Mouse (Mus musculus) CH12.LX (cell line): Measurements from ENCODE around the gene Vhl. TPM values are rescaled to one million over a fixed set of nuclear protein-coding genes. Genes with fewer than 3 reads are reported as not detected.

Experiments used
- DNase-seq: peaks from one replicate; pipeline ENCODE4 v3.0.0-alpha.2; 2013; ENCODE audit errors: extremely low read depth
- H3K27ac ChIP-seq: 2 replicates; pipeline ENCODE4 v1.5.1; 2012; ENCODE audit warnings: low read depth, mild to moderate bottlenecking, control low read depth, moderate library complexity; ENCODE audit not compliant: insufficient read depth
- H3K27me3 ChIP-seq: replicated peaks from 2 replicates; pipeline ENCODE3; 2012; ENCODE audit warnings: inconsistent platforms
- H3K36me3 ChIP-seq, 2 experiments: replicated peaks in 1 of 2; 2 replicates each; pipeline versions ENCODE3 to v1.6.1; 2012; ENCODE audit warnings: inconsistent platforms in 1 of 2, low read length in 1 of 2, mild to moderate bottlenecking in 1 of 2, mixed read lengths in 1 of 2, moderate library complexity in 1 of 2; ENCODE audit not compliant: control insufficient read depth in 1 of 2, insufficient read depth in 1 of 2
- H3K4me1 ChIP-seq, 2 experiments: 2 replicates each; pipeline ENCODE4 v1.6.1; 2012; ENCODE audit warnings: inconsistent platforms in 1 of 2, moderate library complexity in 1 of 2; ENCODE audit not compliant: insufficient read depth in 2 of 2, control insufficient read depth in 1 of 2
- H3K4me2 ChIP-seq: 2 replicates; pipeline ENCODE4 v1.6.1; 2012; ENCODE audit warnings: low read depth, mild to moderate bottlenecking, control low read depth; ENCODE audit not compliant: poor library complexity, insufficient read depth, severe bottlenecking
- H3K4me3 ChIP-seq, 3 experiments: fragments of 150-350 bp in 1 of 3; sonication (generic) in 1 of 3; replicated peaks in 1 of 3; 2 replicates each; pipeline versions ENCODE3 to v1.5.1; 2011 to 2012; ENCODE audit warnings: low read depth in 2 of 3, low read length in 2 of 3, mild to moderate bottlenecking in 2 of 3, moderate library complexity in 2 of 3, control low read depth in 1 of 3, improper control_type of control experiment in 1 of 3, inconsistent platforms in 1 of 3, mixed read lengths in 1 of 3; ENCODE audit not compliant: poor library complexity in 1 of 3
- H3K79me2 ChIP-seq: replicated peaks from 2 replicates; pipeline ENCODE4 v1.6.1; 2012; ENCODE audit warnings: mild to moderate bottlenecking, moderate library complexity; ENCODE audit not compliant: control insufficient read depth, poor library complexity, insufficient read depth, severe bottlenecking; ENCODE audit errors: extremely low read depth
- H3K9ac ChIP-seq: 2 replicates; pipeline ENCODE4 v1.6.1; 2012; ENCODE audit warnings: low read depth, mild to moderate bottlenecking, control low read depth, moderate library complexity; ENCODE audit not compliant: insufficient read depth
- H3K9me3 ChIP-seq: replicated peaks from 2 replicates; pipeline ENCODE3; 2012; ENCODE audit warnings: low read length, inconsistent platforms, mixed read lengths
- CHD2 ChIP-seq: IDR thresholded peaks from 2 replicates; pipeline ENCODE4 v1.6.1; 2011; ENCODE audit warnings: low read length, improper control_type of control experiment
- CTCF ChIP-seq, 2 experiments: IDR thresholded peaks in 1 of 2; conservative IDR thresholded peaks in 1 of 2; 2 replicates each; pipeline ENCODE4 v1.5.1; 2011 to 2012; ENCODE audit warnings: low read depth in 2 of 2, low read length in 2 of 2, improper control_type of control experiment in 1 of 2, inconsistent platforms in 1 of 2, mild to moderate bottlenecking in 1 of 2, moderate library complexity in 1 of 2
- ELF1 ChIP-seq: IDR thresholded peaks from 2 replicates; pipeline ENCODE4 v1.6.1; 2014; ENCODE audit warnings: low read depth, mild to moderate bottlenecking, inconsistent platforms, low read length, improper control_type of control experiment
- GABPA ChIP-seq: IDR thresholded peaks from 2 replicates; pipeline ENCODE4 v1.6.1; 2012; ENCODE audit warnings: low read depth, low read length, improper control_type of control experiment, inconsistent platforms; ENCODE audit not compliant: insufficient replicate concordance
- HCFC1 ChIP-seq: IDR thresholded peaks from 2 replicates; pipeline ENCODE4 v1.6.1; 2012; ENCODE audit warnings: low read depth, mild to moderate bottlenecking, inconsistent platforms, low read length, improper control_type of control experiment
- JUN ChIP-seq: IDR thresholded peaks from 2 replicates; pipeline ENCODE4 v1.6.1; 2011; ENCODE audit warnings: low read depth, mild to moderate bottlenecking, low read length, improper control_type of control experiment, moderate library complexity; ENCODE audit not compliant: insufficient read depth
- MEF2A ChIP-seq: IDR thresholded peaks from 2 replicates; pipeline ENCODE4 v1.6.1; 2014; ENCODE audit warnings: low read depth, mild to moderate bottlenecking, inconsistent platforms, low read length, improper control_type of control experiment, borderline replicate concordance
- NELFE ChIP-seq: IDR thresholded peaks from 2 replicates; pipeline ENCODE4 v1.6.1; 2011; ENCODE audit warnings: low read depth, low read length, improper control_type of control experiment
- PAX5 ChIP-seq: IDR thresholded peaks from 2 replicates; pipeline ENCODE4 v1.6.1; 2012; ENCODE audit warnings: low read length, inconsistent platforms, mixed read lengths
- POLR2A ChIP-seq: IDR thresholded peaks from 2 replicates; pipeline ENCODE4 v1.6.1; 2011; ENCODE audit warnings: low read depth, mild to moderate bottlenecking, improper control_type of control experiment, low read length
- POLR2AphosphoS2 ChIP-seq: IDR thresholded peaks from 2 replicates; pipeline ENCODE4 v1.6.1; 2011; ENCODE audit warnings: low read depth, low read length, improper control_type of control experiment
- RAD21 ChIP-seq: IDR thresholded peaks from 2 replicates; pipeline ENCODE4 v1.6.1; 2011; ENCODE audit warnings: low read depth, mild to moderate bottlenecking, low read length, improper control_type of control experiment, moderate library complexity
- TCF12 ChIP-seq: IDR thresholded peaks from 2 replicates; pipeline ENCODE4 v1.6.1; 2014; ENCODE audit warnings: low read depth, mild to moderate bottlenecking, inconsistent platforms, low read length, improper control_type of control experiment
- UBTF ChIP-seq: IDR thresholded peaks from 2 replicates; pipeline ENCODE4 v1.6.1; 2012; ENCODE audit warnings: low read depth, mild to moderate bottlenecking, inconsistent platforms, low read length, improper control_type of control experiment, moderate library complexity
- USF1 ChIP-seq: IDR thresholded peaks from 2 replicates; pipeline ENCODE4 v1.6.1; 2014; ENCODE audit warnings: low read depth, mild to moderate bottlenecking, inconsistent platforms, low read length, improper control_type of control experiment
- USF2 ChIP-seq: conservative IDR thresholded peaks from 2 replicates; pipeline ENCODE4 v1.6.1; 2011; ENCODE audit warnings: low read depth, low read length, improper control_type of control experiment
- ZKSCAN1 ChIP-seq: IDR thresholded peaks from 2 replicates; pipeline ENCODE4 v1.6.1; 2012; ENCODE audit warnings: low read depth, inconsistent platforms, low read length, improper control_type of control experiment, borderline replicate concordance
- ZMIZ1 ChIP-seq: IDR thresholded peaks from 2 replicates; pipeline ENCODE4 v1.6.1; 2012; ENCODE audit warnings: low read depth, mild to moderate bottlenecking, inconsistent platforms, low read length, improper control_type of control experiment
- dilution Hi-C: fragments of 300-500 bp; cut with MboI; formaldehyde crosslinking; loops from 2 replicates; pipeline ENCODE4 v1.14.3; 2020; ENCODE audit warnings: low sequenced_read_pairs; ENCODE audit not compliant: extremely low pct_unique_long_range_greater_than_20kb, extremely low pct_ligation_motif_present
- in situ Hi-C: fragments of 300-500 bp; cut with MboI; formaldehyde crosslinking; loops from 3 replicates; pipeline ENCODE4 v1.14.3; 2019; ENCODE audit warnings: low sequenced_read_pairs, low pct_ligation_motif_present, low pct_unique_long_range_greater_than_20kb, mixed read lengths
- polyA plus RNA-seq: library from polyadenylated mRNA; unstranded; fragments of >175 nt; gene quantifications from 2 replicates; pipeline ENCODE4 v1.2.1, GENCODE M21; 2012; ENCODE audit warnings: low read depth; ENCODE audit not compliant: insufficient read length
- total RNA-seq, 2 experiments: library from RNA; depleted of rRNA; stranded (reverse); fragments of 300-350 nt in 1 of 2; fragments of >200 nt in 1 of 2; gene quantifications; 2 replicates each; pipeline ENCODE4 v1.2.3; 2012 to 2014

The Vhl gene
- total and polyA plus RNA-seq, 3 experiments, result 14.2 to 36.6 (median 23.1) TPM

GRCm38 (mm10) chr6:113576044-113576443 lies 47.7 kb upstream of the Vhl start:
- DNase-seq, result no peak
- H3K79me2 ChIP-seq, result no peaks in the 10 kb centered on the region
- no peaks in the 10 kb centered on the region for H3K9me3 ChIP-seq
- TF ChIP-seq PAX5 (no peak), UBTF (no peak), JUN (no peak), MEF2A (no peak), ELF1 (no peak), GABPA (no peak), POLR2A (no peak)
- no peaks in the 10 kb centered on the region for H3K27me3 ChIP-seq
- H3K4me1 ChIP-seq, result no peaks in the 10 kb centered on the region
- dilution Hi-C loops, result no loop called here
- H3K36me3 ChIP-seq, result peaks cover 54 to 82% of the 10 kb centered on the region in 2 experiments
- H3K27ac ChIP-seq, result no peak overlapping the region
- H3K4me3 ChIP-seq, result no peak overlapping the region
- in situ Hi-C loops, result no loop called here
- H3K4me2 ChIP-seq, result no peak overlapping the region
- H3K9ac ChIP-seq, result no peak overlapping the region

- no peaks in the 10 kb centered on the region for H3K9me3 ChIP-seq
- no peaks in the 10 kb centered on the region for H3K27me3 ChIP-seq
- H3K36me3 ChIP-seq, result peaks cover 51 to 86% of the 10 kb centered on the region in 2 experiments
- dilution Hi-C loops, result no loop called here
- no peak for DNase-seq
- H3K79me2 ChIP-seq, result no peaks in the 10 kb centered on the region
- H3K9ac ChIP-seq, result no peak overlapping the region
- no peak overlapping the region for H3K27ac ChIP-seq
- H3K4me2 ChIP-seq, result no peak overlapping the region
- no peak overlapping the region for H3K4me3 ChIP-seq
- in situ Hi-C loops, result no loop called here
- no peak for TF ChIP-seq CHD2
- no peak for TF ChIP-seq CTCF (conservative IDR thresholded peaks at IDR 0.05 in 1 of 2, IDR thresholded peaks at IDR 0.05 in 1 of 2; ENCODE audit: low read depth in 2 of 2, low read length in 2 of 2)
- TF ChIP-seq USF1, result no peak
- no peak for TF ChIP-seq ZMIZ1
- TF ChIP-seq ZKSCAN1, result no peak
- no peak for TF ChIP-seq USF2
- TF ChIP-seq POLR2AphosphoS2, result no peak
- TF ChIP-seq JUN, result no peak
- no peak for TF ChIP-seq RAD21
- TF ChIP-seq HCFC1, result no peak
- no peak for TF ChIP-seq TCF12
- no peak for TF ChIP-seq ELF1
- no peak for TF ChIP-seq NELFE
- TF ChIP-seq POLR2A, result no peak
- H3K4me1 ChIP-seq, result no peaks in the 10 kb centered on the region
Observed at GRCm38 (mm10) chr6:113579306-113579705, 44.5 kb upstream of the Vhl start.
